Mouse (Mus musculus) urinary bladder, postnatal 14 days (tissue): ENCODE measurements around the gene Tsnax.

Source experiments
- DNase-seq: peaks from one replicate; pipeline ENCODE4 v3.0.0; 2021; ENCODE audit warnings: low spot score

The Tsnax gene

GRCm38 (mm10) chr8:125080388-125081344, 67.9 kb downstream of the Tsnax start:
- no peak for DNase-seq

GRCm38 (mm10) chr8:125083746-125084145, 70.9 kb downstream of the Tsnax start:
- no peak for DNase-seq
